Mouse (Mus musculus) adipocyte (in vitro differentiated cells): ENCODE data around the gene Pomp.
A peak's percentile ranks its signal among the peaks of the same experiment; 100 is the strongest.
"Not testable (repeated sequence)": the region's sequence is repeated elsewhere in the genome, so short reads cannot be mapped to it uniquely, and the experiment has no call there.

Experiments
- DNase-seq: peaks from one replicate; pipeline ENCODE4 v3.0.0-alpha.2; 2016; ENCODE audit warnings: low spot score

Pomp gene

GRCm38 (mm10) chr5:147850194-147850593, 10.1 kb upstream of the Pomp start:
- no peak for DNase-seq

- no peak for DNase-seq
Measured at GRCm38 (mm10) chr5:147860076-147860448, 199 bp upstream of the Pomp start.

- DNase-seq: no peak
Measured at GRCm38 (mm10) chr5:147868674-147869073, 8.4 kb downstream of the Pomp start.

- peak; percentile 47 for DNase-seq
Measured at GRCm38 (mm10) chr5:147869568-147869967, 9.3 kb downstream of the Pomp start.

GRCm38 (mm10) chr5:147870296-147870695, 10.0 kb downstream of the Pomp start:
- no peak for DNase-seq

- no peak for DNase-seq
Measured at GRCm38 (mm10) chr5:147871091-147871820, 11.0 kb downstream of the Pomp start.

- no peak for DNase-seq
Measured at GRCm38 (mm10) chr5:147874491-147875065, 14.3 kb downstream of the Pomp start.

GRCm38 (mm10) chr5:147875210-147875609, 14.9 kb downstream of the Pomp start:
- DNase-seq: no peak

GRCm38 (mm10) chr5:147877520-147877919, 17.3 kb downstream of the Pomp start:
- peak; percentile 24 for DNase-seq

- no peak for DNase-seq
Measured at GRCm38 (mm10) chr5:147879971-147880682, 19.9 kb downstream of the Pomp start.

- DNase-seq: no peak
Measured at GRCm38 (mm10) chr5:147883581-147883980, 23.3 kb downstream of the Pomp start.

- DNase-seq: peak; percentile 22
Measured at GRCm38 (mm10) chr5:147888313-147889297, 28.3 kb downstream of the Pomp start.

GRCm38 (mm10) chr5:147892735-147893134, 32.5 kb downstream of the Pomp start:
- no peak for DNase-seq

- DNase-seq: no peak
Measured at GRCm38 (mm10) chr5:147893143-147893542, 32.9 kb downstream of the Pomp start.

- peak; percentile 71 for DNase-seq
Measured at GRCm38 (mm10) chr5:147893766-147894454, 33.6 kb downstream of the Pomp start.

- peak; percentile 96 for DNase-seq
Measured at GRCm38 (mm10) chr5:147894455-147895076, 34.3 kb downstream of the Pomp start, which contains the start of gene Slc46a3. Gene Slc46a3 (minus strand): TSS chr5:147894815.

- DNase-seq: no peak
Measured at GRCm38 (mm10) chr5:147895436-147896198, 35.4 kb downstream of the Pomp start.

- not testable (repeated sequence) for DNase-seq
Measured at GRCm38 (mm10) chr5:147896501-147896900, 36.2 kb downstream of the Pomp start.

- no peak for DNase-seq
Measured at GRCm38 (mm10) chr5:147898254-147898653, 38.0 kb downstream of the Pomp start.

GRCm38 (mm10) chr5:147898968-147899549, 38.8 kb downstream of the Pomp start:
- no peak for DNase-seq
